Mouse (Mus musculus) heart, adult 2 months (tissue): ENCODE measurements around the gene Magt1.
"Not testable (repeated sequence)": the region's sequence is repeated elsewhere in the genome, so short reads cannot be mapped to it uniquely, and the experiment has no call there.

Experiments used
- CTCF ChIP-seq: fragments of 200-600 bp; IDR thresholded peaks from 2 replicates; pipeline ENCODE4 v1.8.1; 2022; ENCODE audit warnings: antibody characterized with exemption, mild to moderate bottlenecking, moderate library complexity
- EP300 ChIP-seq: fragments of 200-500 bp; IDR thresholded peaks from 2 replicates; pipeline ENCODE4 v1.6.1; 2011; ENCODE audit warnings: low read depth, low read length, control low read depth; ENCODE audit not compliant: insufficient read depth
- POLR2A ChIP-seq: fragments of 200-500 bp; IDR thresholded peaks from 2 replicates; pipeline ENCODE4 v1.6.1; 2011; ENCODE audit warnings: mild to moderate bottlenecking, low read depth, low read length, control low read depth; ENCODE audit not compliant: insufficient read depth

DNA sequence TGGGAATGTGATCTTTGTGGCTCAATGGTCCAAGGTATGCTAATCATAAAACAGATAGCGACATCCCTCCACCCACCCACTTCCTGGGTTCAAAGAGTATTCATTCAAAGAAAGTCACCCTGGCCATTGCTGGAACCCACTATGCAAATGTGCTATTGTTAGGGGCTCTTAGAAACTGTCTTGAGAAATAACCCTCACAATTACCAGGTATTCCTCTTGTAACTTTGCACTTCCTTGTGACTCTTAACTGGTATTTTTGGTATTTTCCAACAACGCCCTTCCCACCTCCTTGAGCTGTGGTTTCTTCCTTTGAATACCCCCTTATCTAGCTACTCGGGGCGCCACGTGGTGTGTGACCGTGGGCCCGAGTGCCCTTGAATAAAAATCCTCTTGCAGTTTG, 88.7 kb downstream of the Magt1 start:
- TF ChIP-seq CTCF, POLR2A, EP300: not testable (repeated sequence)
